Mouse (Mus musculus) common myeloid progenitor, adult 5-6 weeks (primary cell): ENCODE data around the gene Atf4. TPM values are rescaled to one million over a fixed set of nuclear protein-coding genes. Genes with fewer than 3 reads are reported as not detected.

Experiments
- ATAC-seq: replicated peaks from 2 replicates; pipeline ENCODE4 v1.8.0; 2016; ENCODE audit warnings: low read depth, mild to moderate bottlenecking, moderate TSS enrichment, inconsistent platforms; ENCODE audit not compliant: poor library complexity, severe bottlenecking
- total RNA-seq: library from RNA; stranded (forward); fragments of 200-1000, 187-1606 nt; gene quantifications from 2 replicates; pipeline ENCODE4 v1.2.3, GENCODE M21; 2017

Atf4 gene
- total RNA-seq, 1 experiment from 2014 or later = 374 TPM

DNA sequence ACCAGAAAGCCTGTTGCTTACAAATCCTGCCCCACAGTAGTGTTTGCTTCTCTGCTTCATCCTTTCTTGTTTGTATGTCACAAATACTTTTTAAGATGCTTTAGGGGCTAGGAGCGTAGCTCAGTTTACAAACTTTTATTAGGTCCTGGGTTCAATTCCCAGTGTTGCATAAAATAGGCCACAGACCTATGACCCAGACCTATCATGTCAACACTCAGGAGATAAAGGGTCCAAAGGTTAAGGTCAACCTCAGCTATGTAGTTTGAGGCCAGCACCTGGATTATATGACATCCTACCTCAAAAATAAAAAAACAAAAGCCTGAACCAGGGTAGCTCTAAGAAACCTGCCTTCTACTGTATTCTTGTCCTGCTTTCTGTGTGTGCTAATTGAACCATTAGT, 6.4 kb upstream of the Atf4 start:
- no peak for ATAC-seq

DNA sequence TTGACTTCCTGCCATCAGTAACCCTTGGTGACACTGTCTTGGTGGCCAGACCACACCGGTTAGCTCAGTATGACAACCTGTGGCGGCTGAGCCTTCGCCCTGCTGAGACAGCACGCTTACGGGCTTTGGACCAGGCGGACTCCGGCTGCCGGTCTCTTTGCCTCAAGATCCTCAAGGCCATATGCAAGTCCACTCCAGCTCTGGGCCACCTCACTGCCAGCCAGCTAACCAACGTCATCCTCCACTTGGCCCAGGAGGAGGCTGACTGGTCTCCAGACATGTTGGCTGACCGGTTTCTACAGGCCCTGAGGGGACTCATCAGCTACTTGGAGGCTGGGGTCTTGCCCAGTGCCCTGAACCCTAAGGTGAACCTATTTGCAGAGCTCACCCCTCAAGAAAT, 5.3 kb upstream of the Atf4 start:
- no peak for ATAC-seq

DNA sequence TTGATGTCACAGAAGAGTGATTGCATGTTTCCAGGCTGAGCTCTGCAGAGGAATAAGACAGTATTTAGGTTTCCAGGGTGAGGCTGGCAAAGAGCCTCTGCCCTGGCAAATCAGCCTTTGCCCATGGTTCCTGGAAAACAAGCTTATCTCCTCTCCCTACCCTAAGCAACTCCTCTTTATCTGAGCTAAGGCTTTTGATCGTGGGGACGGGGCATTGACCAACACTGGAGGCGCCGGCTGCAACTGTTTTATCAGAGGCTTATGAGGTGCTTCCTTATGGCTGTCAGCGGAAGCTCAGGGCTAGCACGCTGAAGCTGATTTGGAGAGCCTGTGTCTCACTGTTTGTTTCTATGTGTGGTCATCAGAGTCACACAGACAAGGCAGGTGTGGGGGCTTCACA, 4.4 kb upstream of the Atf4 start:
- ATAC-seq = no peak

DNA sequence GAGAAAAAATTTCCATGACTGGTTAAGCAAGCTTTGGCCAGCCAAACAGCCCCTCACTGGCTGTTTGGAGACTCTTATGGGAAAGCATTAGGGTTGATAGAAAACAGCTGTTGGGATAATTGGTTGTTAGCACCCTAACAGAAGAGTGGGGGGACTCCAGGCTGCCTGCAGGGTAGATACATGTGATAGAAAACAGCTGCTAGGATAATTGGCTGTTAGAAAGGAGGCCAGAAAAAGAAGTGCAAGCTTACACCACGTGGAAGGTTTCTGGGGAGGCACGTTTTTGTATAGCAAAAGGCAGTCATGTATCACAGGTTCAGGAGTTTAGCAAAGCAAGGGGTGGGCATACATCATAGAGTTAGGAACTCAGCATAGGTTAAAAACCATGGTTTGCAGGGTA, 1.5 kb upstream of the Atf4 start:
- ATAC-seq = no peak

DNA sequence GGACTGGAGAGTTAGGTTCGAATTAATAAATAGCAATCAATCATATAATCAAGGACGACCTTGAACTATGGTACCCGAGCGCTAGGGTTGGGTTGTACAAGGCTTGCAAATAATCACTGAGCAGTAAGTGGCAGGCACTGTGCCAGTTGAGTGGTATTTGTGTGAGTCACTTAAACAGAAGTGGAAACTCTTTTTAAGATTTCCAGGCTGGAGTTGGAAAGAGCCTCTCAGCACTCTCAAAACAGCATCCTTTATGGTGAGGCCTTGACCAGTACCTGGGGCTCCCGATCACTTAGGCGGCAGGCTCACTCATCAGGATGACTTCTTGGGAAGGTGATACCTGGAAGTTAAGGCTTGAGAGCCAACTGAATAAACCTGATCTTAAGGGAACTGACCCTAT, 777 bp upstream of the Atf4 start:
- no peak for ATAC-seq

DNA sequence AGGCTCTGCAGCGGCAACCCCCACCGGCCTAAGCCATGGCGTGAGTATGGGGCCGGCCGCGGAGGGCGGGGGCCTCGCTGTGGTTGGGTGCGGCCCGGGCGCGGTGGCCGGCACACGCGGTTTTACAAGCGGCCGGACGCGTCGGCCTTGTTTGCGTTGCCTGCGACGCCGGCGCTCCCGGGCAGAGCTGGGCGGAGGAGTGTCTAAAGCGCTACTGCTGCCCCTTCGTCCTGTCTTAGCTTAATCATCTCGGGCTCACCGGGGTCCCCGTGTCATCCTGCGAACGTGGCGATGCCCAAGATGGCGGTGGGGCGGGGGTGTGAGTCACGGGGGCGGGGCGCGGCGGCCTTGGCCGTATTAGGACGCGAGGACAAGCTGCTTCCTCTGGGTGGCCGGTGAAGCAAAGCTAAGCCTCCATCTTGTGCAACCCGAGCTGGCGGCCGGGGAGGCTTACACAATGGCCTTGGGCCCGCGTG, 700 bp downstream of the Atf4 start:
- ATAC-seq = peak; percentile 20

DNA sequence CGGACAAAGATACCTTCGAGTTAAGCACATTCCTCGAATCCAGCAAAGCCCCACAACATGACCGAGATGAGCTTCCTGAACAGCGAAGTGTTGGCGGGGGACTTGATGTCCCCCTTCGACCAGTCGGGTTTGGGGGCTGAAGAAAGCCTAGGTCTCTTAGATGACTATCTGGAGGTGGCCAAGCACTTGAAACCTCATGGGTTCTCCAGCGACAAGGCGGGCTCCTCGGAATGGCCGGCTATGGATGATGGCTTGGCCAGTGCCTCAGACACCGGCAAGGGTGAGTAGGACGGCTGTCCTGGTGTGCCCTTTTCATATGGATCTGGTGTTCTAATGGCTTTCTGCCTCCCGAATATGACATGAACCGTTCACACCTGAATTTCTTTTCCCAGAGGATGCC, 1.3 kb downstream of the Atf4 start:
- no peak for ATAC-seq

DNA sequence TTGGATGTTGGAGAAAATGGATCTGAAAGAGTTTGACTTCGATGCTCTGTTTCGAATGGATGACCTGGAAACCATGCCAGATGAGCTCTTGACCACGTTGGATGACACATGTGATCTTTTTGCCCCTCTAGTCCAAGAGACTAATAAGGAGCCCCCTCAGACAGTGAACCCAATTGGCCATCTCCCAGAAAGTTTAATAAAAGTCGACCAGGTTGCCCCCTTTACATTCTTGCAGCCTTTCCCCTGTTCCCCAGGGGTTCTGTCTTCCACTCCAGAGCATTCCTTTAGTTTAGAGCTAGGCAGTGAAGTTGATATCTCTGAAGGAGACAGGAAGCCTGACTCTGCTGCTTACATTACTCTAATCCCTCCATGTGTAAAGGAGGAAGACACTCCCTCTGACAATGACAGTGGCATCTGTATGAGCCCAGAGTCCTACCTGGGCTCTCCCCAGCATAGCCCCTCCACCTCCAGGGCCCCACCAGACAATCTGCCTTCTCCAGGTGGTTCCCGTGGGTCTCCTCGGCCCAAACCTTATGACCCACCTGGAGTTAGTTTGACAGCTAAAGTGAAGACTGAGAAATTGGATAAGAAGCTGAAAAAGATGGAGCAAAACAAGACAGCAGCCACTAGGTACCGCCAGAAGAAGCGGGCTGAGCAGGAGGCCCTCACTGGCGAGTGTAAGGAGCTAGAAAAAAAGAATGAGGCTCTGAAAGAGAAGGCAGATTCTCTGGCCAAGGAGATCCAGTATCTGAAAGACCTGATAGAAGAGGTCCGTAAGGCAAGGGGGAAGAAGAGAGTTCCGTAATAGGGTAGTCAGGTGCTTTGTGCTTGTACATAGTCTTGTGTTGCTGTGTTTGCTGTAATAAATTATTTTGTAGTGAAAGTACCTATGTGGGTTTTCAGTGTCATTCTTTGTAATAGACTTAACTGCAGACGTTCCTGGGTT, 1.9 kb downstream of the Atf4 start:
- ATAC-seq = no peak

DNA sequence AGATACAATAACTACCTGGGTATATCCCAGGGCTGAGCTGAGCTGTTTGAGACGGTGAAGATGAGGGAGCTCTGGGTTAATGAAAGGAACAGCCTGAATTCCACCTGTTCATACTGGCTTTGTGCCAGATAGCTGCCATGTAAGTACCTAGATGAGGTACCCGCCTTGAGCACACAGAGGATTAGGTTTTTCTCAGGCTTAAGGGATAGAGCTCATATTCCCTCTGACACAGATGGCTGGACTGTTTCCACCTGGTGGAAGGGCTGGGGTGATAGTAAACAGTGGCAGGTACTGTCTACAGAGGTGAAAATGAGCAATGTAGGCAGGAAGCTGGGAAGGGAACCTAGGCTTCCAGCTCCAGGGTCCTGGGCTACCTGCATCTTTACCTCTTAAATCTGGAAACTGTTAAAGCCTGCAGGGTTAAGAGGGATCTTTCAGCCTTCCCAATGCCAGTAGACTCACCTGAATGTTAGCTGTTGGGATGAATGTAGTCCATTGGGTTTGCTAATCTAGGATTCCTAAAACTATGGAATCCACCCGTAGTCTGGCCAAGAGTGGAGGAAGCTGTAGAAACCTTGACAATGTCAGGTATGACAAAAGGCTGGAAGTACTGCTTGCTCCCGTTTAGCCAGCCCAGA, 2.7 kb downstream of the Atf4 start:
- ATAC-seq = no peak

DNA sequence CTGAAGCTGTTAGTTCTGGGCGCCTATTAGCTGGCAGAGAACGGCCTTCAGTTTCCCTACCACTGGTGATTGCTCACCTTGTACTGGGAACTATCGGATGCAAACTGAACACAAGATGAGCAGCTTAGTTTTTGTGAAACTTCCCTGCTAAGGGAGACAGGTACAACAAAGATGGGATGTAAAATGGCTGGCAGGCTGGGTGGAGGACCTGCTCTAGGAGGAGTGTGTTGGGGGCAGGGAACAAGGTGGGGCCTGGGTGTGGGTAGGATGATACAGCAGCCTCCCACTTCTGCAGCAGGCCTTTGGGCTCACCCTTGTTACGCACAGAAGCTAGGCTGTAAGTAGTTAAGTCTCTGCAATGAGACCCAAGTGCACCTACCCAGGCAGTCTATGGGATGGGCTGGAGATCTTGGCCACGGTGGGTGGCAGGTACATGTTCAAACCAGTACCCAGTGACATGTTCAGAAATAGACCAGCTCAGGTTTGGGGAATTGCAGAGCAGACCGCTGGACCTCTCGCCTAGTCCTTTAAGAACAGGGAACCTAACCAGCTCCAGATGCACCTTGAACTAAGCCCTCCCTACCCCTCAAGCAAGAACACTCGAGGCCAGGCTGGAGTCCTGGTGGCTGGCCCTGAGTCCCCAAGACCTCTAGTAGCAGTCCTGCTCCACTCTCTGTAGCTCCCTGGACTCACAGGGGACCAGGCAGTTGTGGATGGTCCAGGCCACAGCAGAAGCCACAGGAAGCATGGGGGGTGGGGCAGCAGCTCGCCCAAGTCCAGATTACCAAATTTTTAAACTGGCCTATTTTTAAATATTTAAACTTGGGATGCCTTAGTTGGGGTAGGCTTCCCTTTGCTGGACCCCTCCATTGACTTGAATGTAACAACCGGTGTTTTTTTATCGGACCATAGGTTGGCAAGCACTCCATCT, 3.5 kb downstream of the Atf4 start:
- no peak for ATAC-seq

DNA sequence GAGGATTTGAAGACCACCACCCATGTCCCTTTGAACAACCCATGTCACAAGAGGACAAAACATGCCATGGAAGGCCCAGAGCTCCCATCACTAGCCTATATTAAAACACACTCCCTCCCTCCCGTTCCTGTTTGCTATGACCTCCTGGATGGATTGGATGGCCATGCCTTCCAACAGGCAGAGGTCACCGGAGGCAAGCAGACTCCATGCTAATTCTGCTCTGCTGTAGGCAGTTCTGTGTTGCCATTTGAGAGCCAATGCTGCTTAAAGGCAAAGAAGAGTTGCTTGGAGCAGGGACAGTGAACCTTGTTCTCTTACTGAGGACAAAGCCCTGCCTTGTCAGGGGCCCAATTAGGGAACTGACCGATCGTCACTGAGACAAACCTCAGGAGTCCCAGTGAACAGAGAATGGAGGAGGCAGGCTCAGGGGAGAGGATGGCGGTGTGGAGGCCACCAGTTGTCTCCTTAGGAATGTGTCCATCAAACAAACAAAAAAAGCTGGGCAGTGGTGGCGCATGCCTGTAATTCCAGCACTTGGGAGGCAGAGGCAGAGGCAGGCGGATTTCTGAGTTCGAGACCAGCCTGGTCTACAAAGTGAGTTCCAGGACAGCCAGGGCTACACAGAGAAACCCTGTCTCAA, 4.5 kb downstream of the Atf4 start:
- ATAC-seq = no peak

DNA sequence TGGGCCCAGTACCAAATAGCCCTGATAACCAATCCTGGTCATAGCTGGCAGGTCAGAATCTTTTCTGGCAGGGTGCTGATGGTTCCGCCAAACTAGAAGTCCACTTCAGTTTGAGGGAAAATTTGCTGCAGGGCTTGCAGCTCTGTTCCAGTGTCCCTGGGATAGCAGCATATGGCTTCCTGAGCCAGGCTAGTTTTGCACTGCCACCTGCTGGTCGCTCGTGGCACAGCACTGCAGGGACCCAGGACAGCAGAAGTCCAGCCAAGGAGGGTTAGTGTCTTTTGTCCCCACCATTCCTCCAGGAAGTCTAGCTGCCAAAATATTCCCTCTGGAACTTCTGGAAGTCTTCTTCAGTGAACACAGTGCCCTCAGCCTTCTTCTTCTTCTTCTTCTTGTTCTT, 5.7 kb downstream of the Atf4 start:
- no peak; the same call in 1 of the 2 replicates for ATAC-seq

DNA sequence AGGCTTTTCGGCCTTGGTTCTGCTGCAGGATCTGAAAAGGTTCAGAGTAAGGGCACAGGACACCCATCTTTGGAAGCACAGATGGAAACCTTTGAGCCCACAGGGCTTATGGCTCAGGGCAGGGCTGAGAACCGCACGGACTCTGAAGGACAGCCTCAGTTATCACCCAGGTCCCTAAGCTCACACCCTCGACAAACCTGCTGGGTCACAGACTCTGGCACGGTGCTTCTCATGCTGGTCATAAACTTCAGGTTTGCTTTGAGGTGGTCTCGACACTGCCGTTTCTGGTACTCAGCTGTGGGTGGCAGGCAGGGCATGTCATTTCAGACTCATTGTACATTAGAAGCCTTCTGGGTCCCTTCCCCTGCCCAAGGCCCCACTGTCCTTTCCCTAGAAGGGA, 6.1 kb downstream of the Atf4 start:
- no peak for ATAC-seq

DNA sequence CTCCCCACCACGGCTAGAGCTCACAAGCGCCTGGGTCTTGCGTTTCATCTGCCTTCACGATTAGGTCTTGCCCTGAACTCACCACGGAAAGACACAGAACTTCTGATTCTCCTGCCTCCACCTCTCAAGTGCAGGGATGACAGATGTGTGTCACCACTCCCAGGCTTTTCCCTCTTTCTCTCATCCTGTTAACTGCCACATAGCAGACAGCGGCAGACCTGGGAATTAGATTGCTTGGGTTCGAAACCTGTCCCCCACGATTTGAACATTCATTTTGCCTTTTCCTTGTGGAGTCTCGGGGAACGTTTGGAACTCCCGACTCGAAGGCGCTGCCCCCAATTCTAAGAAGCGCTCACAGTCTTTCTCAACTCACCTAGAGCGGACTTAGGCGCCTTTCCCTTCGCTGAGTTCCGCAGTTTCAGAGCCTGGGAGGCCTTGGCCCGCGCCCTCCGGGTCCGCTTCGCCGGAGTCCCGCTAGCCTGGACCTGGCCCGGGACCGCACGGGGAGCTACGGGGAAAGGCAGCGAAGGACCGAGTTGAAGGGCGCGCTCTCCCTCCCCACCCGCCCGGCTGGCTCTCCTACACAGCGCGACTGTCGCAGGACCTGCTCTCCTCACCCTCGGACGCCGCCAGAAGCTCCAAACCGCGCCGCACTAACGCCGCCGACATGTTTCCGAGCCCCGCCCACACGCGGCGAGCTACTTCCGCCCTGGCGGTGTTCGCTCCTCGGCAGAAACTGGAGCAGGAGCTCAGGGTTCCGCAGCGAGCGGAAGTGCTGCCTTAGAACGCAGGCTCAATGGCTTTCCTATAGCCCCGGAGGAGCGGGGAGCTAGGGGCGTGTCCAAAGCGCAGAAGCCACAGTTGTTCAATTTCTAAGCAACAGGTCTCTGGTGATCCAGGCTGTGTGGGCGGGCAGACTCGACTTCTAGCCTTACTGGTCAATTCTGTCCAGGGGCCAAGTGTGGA, 8.9 kb downstream of the Atf4 start, which contains the start of gene Rps19bp1:
Rps19bp1 (minus strand) TSS at position 706 of the 966 bp plus-strand sequence.
- peak; percentile 96 for ATAC-seq

DNA sequence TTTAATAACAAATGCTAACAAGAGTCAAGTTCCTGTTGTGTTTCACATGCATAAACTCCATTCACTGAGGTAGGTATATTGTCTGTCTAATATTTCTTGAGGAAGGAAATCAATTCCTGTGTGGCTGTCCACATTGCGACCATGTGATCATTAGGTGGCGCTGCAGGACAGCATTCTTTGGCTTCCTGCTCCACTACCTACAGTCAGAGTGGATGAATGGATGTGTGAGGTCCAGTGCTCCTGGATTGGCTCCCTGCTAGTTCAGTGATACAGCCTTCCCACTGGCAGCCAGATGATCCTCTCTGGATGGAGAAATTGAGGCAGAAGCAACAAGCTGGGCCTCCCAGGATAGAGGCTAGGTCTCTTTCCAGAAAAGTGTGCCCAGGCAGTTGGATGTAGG, 11.3 kb downstream of the Atf4 start:
- peak; percentile 75 for ATAC-seq

DNA sequence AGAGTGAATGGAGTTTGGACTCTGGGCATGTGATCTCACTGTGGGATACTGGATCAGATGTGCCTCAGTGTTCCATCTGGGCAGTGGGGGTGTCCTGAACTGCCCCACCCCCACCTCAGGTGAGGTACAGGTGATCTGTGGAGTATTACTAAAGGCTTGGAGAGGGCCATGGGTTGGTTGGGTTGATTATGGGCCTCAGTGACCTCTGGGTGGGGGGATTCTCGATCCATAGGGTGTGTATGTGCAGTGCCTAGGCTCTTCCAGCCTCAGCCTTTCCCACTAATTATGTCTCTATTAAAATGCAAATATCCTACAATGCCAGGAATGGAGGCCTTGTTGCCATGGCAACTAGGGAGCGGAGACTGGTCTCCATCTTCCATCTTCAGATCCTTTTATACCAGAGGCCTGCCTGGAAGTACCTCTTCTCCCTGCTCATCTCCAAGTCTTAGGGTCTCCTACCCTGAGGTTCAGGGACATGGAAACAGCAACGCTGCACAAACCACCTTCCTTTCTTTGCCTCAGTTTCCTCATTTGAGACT, 16.9 kb downstream of the Atf4 start:
- no peak for ATAC-seq

DNA sequence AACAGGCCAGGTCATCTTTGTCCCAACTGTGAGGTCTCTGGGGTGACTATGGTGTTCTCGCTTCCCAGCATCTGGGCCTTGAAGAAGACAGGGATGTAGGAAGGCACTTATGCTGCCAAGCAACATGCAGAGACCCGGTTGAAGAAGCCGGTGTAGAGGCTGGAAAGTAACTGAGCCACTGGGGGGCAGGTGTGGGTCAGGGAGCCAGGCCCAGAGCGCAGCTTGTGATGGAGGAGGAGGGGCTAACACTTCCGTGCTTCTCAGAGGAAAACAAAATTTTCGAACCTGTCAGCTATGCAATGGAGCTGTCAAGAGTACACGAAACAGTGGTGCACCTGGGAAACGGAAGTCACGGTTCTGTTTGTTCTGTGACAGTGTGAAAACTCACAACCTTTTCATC, 22.1 kb downstream of the Atf4 start:
- no peak for ATAC-seq

DNA sequence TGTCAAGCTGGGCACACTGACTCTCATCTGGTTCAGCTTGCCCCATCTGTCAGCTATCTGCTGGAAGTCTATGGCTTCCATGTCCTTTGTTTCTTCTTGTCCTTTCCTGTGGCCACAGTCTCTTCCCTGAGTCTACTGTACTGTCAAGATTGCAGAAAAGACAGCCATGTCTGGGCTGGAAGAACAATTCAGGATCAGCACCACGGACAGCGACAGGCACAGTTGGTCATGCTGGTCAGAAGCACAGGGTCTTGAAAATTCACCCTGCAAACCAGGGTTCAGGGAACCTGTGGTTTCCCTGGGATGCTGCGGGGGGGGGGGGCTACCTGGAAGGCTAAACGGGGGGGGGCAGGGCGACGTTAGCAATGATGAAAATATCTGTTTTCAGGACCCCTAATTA, 22.6 kb downstream of the Atf4 start:
- ATAC-seq = peak; percentile 72; the same call in 1 of the 2 replicates
